7 mouse cellular contexts compared by ENCODE assay signal in the genomic region with DNA sequence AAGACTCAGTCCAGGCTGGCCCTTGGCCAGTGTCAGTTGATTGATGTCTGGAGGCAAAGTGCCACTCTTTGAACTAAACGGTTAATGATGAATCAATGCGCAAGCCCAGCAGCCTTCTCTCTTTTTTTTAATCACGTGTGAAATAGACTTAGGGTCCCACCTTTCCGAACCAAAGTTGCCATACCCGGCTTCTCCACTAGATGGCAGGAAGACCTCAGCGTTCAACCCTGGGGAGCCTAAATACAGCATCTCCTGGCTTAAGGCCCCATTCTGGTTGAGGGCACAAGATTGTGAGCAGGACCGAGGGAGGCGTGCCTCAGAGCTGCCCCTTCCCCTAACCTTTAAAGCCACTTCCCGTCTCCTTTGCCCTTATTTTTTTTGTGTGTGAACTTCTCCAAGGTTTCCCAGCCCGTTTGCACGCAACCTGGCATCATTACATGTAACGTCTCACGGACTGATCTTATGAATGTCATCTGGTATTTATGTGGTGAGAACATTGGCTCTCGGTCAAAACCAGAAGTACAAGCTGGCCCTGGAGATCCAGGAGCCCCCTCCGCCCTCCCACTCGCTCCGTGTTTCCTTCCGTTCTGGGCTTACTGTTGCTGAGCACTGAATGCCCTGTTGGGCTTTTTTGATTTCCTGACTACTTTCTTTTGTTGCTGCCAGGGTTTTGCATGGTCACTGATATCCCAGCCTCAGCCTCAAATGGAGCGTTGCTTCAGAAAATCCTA. TPM values are rescaled to one million over a fixed set of nuclear protein-coding genes. Genes with fewer than 3 reads are reported as not detected.
DNase-seq lines count a peak whose midpoint lies in the region; ATAC-seq lines count a peak whose summit lies in the region.

No protein-coding gene starts in this region.

- H3K36me3 ChIP-seq in embryonic facial prominence, embryonic 10.5 days (replicated peaks), result no peaks in the 10 kb centered on the region
- no peaks in the 10 kb centered on the region for H3K36me3 ChIP-seq in limb, embryonic 11.5 days (ENCODE audit: control insufficient read depth, insufficient read depth, low read length)
- H3K36me3 ChIP-seq in midbrain, embryonic 14.5 days (ENCODE audit: control insufficient read depth, insufficient read depth, low read length), result no peaks in the 10 kb centered on the region

- peak; percentile 86 for DNase-seq in adrenal gland, postnatal 10 days
- DNase-seq in embryonic facial prominence, embryonic 10.5 days (ENCODE audit: low spot score), result peak; percentile 88
- DNase-seq in heart, adult 11 months, result peak; percentile 96
- peak; percentile 62 for DNase-seq in kidney, adult 11 months
- peak; percentile 95 for DNase-seq in limb, embryonic 11.5 days (ENCODE audit: low spot score)
- DNase-seq in midbrain, embryonic 14.5 days, result peak; percentile 95
- DNase-seq in spleen, adult 18-20 months, result peak; percentile 23 to 65

- no peaks in the 10 kb centered on the region for H3K9me3 ChIP-seq in embryonic facial prominence, embryonic 10.5 days
- no peaks in the 10 kb centered on the region for H3K9me3 ChIP-seq in limb, embryonic 11.5 days (ENCODE audit: control insufficient read depth, low read length)
- no peaks in the 10 kb centered on the region for H3K9me3 ChIP-seq in midbrain, embryonic 14.5 days (ENCODE audit: control insufficient read depth, low read length)

- no peak overlapping the region; the same call in 1 of the 2 replicates for H3K4me3 ChIP-seq in embryonic facial prominence, embryonic 10.5 days
- H3K4me3 ChIP-seq in limb, embryonic 11.5 days (ENCODE audit: low read depth, low read length), result no peak overlapping the region
- H3K4me3 ChIP-seq in midbrain, embryonic 14.5 days (replicated peaks; ENCODE audit: low read depth, low read length), result no peak overlapping the region

- no peak overlapping the region for H3K27ac ChIP-seq in embryonic facial prominence, embryonic 10.5 days (replicated peaks)
- H3K27ac ChIP-seq in limb, embryonic 11.5 days (replicated peaks; ENCODE audit: low read depth, low read length), result no peak overlapping the region
- H3K27ac ChIP-seq in midbrain, embryonic 14.5 days (replicated peaks; ENCODE audit: low read depth, low read length), result no peak overlapping the region

- peak overlapping the region; percentile 31; the same call in 1 of the 2 replicates for H3K4me2 ChIP-seq in limb, embryonic 11.5 days (ENCODE audit: low read depth, severe bottlenecking)
- peak overlapping the region; percentile 38 for H3K4me2 ChIP-seq in midbrain, embryonic 14.5 days (ENCODE audit: low read length)

- no peak overlapping the region for H3K9ac ChIP-seq in limb, embryonic 11.5 days (ENCODE audit: low read length)
- H3K9ac ChIP-seq in midbrain, embryonic 14.5 days (replicated peaks; ENCODE audit: low read length), result no peak overlapping the region

- ATAC-seq in limb, embryonic 11.5 days (ENCODE audit: insufficient number of reproducible peaks, low FRiP score, low TSS enrichment, low read depth), result peak; percentile 77
- peak; percentile 82; the same call in 1 of the 2 replicates for ATAC-seq in midbrain, embryonic 14.5 days (ENCODE audit: low FRiP score, low TSS enrichment)

- 30% methylated on average over 19 of the region's 19 CpGs for WGBS in embryonic facial prominence, embryonic 10.5 days
- 24% methylated on average over 19 of the region's 19 CpGs for WGBS in limb, embryonic 11.5 days
- WGBS in midbrain, embryonic 14.5 days, result 28% methylated on average over 19 of the region's 19 CpGs

- peaks cover 7% of the 10 kb centered on the region; the same call in 1 of the 2 replicates for H3K4me1 ChIP-seq in embryonic facial prominence, embryonic 10.5 days
- H3K4me1 ChIP-seq in limb, embryonic 11.5 days (ENCODE audit: control insufficient read depth, insufficient read depth, low read length), result no peaks in the 10 kb centered on the region
- H3K4me1 ChIP-seq in midbrain, embryonic 14.5 days (ENCODE audit: control insufficient read depth, insufficient read depth, low read length), result 0 out of 2 replicates have a peak, but pooled peaks cover 4% of the 10 kb centered on the region

- peaks cover 7% of the 10 kb centered on the region; the same call in 1 of the 2 replicates for H3K27me3 ChIP-seq in embryonic facial prominence, embryonic 10.5 days (replicated peaks; ENCODE audit: low read depth, poor library complexity, severe bottlenecking)
- H3K27me3 ChIP-seq in limb, embryonic 11.5 days (ENCODE audit: control insufficient read depth, insufficient read depth, low read length), result no peaks in the 10 kb centered on the region
- 0 out of 2 replicates have a peak, but pooled peaks cover 3% of the 10 kb centered on the region for H3K27me3 ChIP-seq in midbrain, embryonic 14.5 days (ENCODE audit: control insufficient read depth, insufficient read depth, low read length)

RNA-seq across cellular contexts. Expression of gene Gprc5a, which starts 22.4 kb away (rescaled TPM):
- 1 to 10 TPM; 1.1 to 2.1 TPM for total RNA-seq in adrenal gland, postnatal 10 days (2021)
- 2.5 and 2.8 TPM in 2 replicates for polyA plus RNA-seq in embryonic facial prominence, embryonic 10.5 days (2016; fragmentation: Nextera tagmentation; extraction: Ambion mirVana)
- 0.95 and 1.6 TPM in 2 replicates for polyA plus RNA-seq in limb, embryonic 11.5 days (2014; fragmentation: Nextera tagmentation; extraction: Ambion mirVana)
- polyA plus RNA-seq in midbrain, embryonic 14.5 days (2014; fragmentation: Nextera tagmentation; extraction: Ambion mirVana), result 0.66 TPM in 1 of 2 replicates, not detected in the other

RNA-seq across cellular contexts. Expression of gene Gprc5d, which starts 30.2 kb away (rescaled TPM):
- not detected for total RNA-seq in adrenal gland, postnatal 10 days (2021)
- polyA plus RNA-seq in embryonic facial prominence, embryonic 10.5 days (2016; fragmentation: Nextera tagmentation; extraction: Ambion mirVana), result not detected in 2 replicates
- polyA plus RNA-seq in limb, embryonic 11.5 days (2014; fragmentation: Nextera tagmentation; extraction: Ambion mirVana), result not detected in 2 replicates
- polyA plus RNA-seq in midbrain, embryonic 14.5 days (2014; fragmentation: Nextera tagmentation; extraction: Ambion mirVana), result not detected in 2 replicates

Comparison
In these comparisons a context has a peak if more than half of its experiments do, and no peak if none do; other contexts are left out.
1. DNase-seq: peak in every context shown above with its lines; median percentile 96 in heart, adult 11 months; 95 in limb, embryonic 11.5 days; 95 in midbrain, embryonic 14.5 days; 88 in embryonic facial prominence, embryonic 10.5 days; 86 in adrenal gland, postnatal 10 days; 62 in kidney, adult 11 months; 44 in spleen, adult 18-20 months.